Mouse (Mus musculus): Measurements from ENCODE around the gene Ankrd44.

Ankrd44 gene

GRCm38 (mm10) chr1:54601692-54602091, 324.5 kb downstream of the Ankrd44 start:
- no peak for DNase-seq

DNA sequence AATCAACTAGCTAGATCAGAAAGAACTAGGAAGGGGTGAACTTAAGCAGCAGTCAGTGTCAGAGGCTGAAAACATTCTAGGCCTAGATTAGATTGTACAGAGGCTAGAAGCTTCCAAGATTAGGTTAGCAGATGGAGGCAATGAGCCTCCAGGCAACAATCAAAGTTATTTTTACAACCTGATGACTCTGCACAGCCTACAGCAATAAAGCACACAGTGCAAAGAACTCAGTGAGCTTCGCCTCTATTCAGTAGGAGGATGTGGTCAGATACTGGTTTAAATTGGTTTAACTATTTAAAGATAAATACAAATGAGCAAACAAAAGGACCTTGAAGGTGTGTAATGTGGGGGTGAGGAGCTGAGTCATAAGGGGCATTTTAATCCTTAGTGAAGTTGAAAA, 325.9 kb downstream of the Ankrd44 start:
- no peak for DNase-seq

GRCm38 (mm10) chr1:54597594-54598217, 328.5 kb downstream of the Ankrd44 start:
- DNase-seq: no peak

- no peak for DNase-seq
Observed at GRCm38 (mm10) chr1:54596151-54596550, 330.0 kb downstream of the Ankrd44 start.

Data from cerebellum, postnatal 25 days (tissue).